8 mouse cellular contexts compared by ENCODE assay signal in the genomic region with DNA sequence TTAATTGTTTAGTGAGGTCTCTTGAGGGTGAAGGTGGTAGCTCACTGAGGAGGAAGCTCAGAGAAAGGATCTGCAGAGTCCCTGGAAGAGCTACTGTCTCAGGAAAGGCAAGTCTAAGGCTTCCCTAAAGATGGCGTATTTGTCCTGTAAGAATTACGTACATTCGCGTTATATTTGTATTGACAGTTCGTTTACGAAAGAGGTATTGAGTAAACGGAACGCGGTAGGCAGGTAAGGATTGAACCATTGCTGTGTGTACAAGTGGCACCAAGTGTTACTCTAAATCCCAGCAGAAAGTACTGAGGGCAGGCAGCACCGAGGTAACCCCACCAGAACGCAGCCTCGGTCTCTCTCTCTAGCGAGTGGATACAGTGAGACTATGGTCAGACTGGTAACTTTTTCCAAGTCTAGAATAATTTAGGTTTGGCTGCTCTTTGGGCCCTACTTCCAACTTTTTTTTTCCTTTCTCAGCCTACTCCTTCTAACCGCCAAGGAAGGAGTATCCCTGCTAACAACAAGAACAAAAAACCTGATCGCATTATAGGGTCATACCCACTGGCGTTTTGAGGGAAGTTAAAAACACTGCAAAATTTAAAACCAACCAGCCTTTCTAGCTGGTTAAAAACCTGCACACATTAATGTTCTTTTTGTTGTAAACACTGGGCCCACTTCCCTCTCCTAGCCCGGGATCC. TPM values are rescaled to one million over a fixed set of nuclear protein-coding genes. Genes with fewer than 3 reads are reported as not detected.
DNase-seq lines count a peak whose midpoint lies in the region; ATAC-seq lines count a peak whose summit lies in the region.

Gene Rdx (plus strand): TSS at position 45 of the 692 bp plus-strand sequence.

- peak within 1 kb of the TSS; percentile 66 for H3K4me2 ChIP-seq in heart, embryonic 15.5 days
- peak within 1 kb of the TSS; percentile 72 for H3K4me2 ChIP-seq in stomach, embryonic 16.5 days (ENCODE audit: low read depth, low read length)

- DNase-seq in cerebellum, adult 11 months = peak; percentile 10
- DNase-seq in adrenal gland, adult (ENCODE audit: inconsistent age in 2 of 2, low spot score in 1 of 2) = peak; percentile 43 to 88
- DNase-seq in kidney, postnatal 14 days = peak; percentile 38

- H3K27ac ChIP-seq in heart, embryonic 15.5 days = peak within 1 kb of the TSS; percentile 100
- H3K27ac ChIP-seq in macrophage = peak within 1 kb of the TSS; percentile 60
- peak within 1 kb of the TSS; percentile 99 for H3K27ac ChIP-seq in stomach, embryonic 16.5 days (ENCODE audit: low read length)

- 3% methylated on average over 17 of the region's 17 CpGs for WGBS in heart, embryonic 15.5 days
- WGBS in macrophage (ENCODE audit: missing documents) = 7% methylated on average over 17 of the region's 17 CpGs
- 5% methylated on average over 17 of the region's 17 CpGs for WGBS in stomach, embryonic 16.5 days

- peak within 1 kb of the TSS; percentile 97 for H3K4me3 ChIP-seq in heart, embryonic 15.5 days
- peak within 1 kb of the TSS; percentile 45 for H3K4me3 ChIP-seq in macrophage (ENCODE audit: inconsistent target)
- H3K4me3 ChIP-seq in stomach, embryonic 16.5 days (replicated peaks; ENCODE audit: low read length) = peak within 1 kb of the TSS; percentile 97

- no peaks in the 10 kb centered on the region for H3K9me3 ChIP-seq in heart, embryonic 15.5 days (replicated peaks)
- no peaks in the 10 kb centered on the region for H3K9me3 ChIP-seq in stomach, embryonic 16.5 days (replicated peaks; ENCODE audit: control insufficient read depth, low read length)

- H3K4me1 ChIP-seq in heart, embryonic 15.5 days (replicated peaks) = peaks cover 23% of the 10 kb centered on the region
- H3K4me1 ChIP-seq in stomach, embryonic 16.5 days (ENCODE audit: control insufficient read depth, insufficient read depth, low read length) = peaks cover 18% of the 10 kb centered on the region

- H3K27me3 ChIP-seq in heart, embryonic 15.5 days = no peaks in the 10 kb centered on the region
- H3K27me3 ChIP-seq in stomach, embryonic 16.5 days (ENCODE audit: control insufficient read depth, insufficient read depth, low read length) = no peaks in the 10 kb centered on the region

- H3K79me2 ChIP-seq in macrophage (ENCODE audit: inconsistent target) = peaks cover 35% of the 10 kb centered on the region

- H3K9ac ChIP-seq in heart, embryonic 15.5 days = peak within 1 kb of the TSS; percentile 100
- H3K9ac ChIP-seq in stomach, embryonic 16.5 days (ENCODE audit: low read length) = peak within 1 kb of the TSS; percentile 99

- H3K36me3 ChIP-seq in heart, embryonic 15.5 days = no peaks in the 10 kb centered on the region
- H3K36me3 ChIP-seq in macrophage (ENCODE audit: inconsistent target) = no peaks in the 10 kb centered on the region
- no peaks in the 10 kb centered on the region for H3K36me3 ChIP-seq in stomach, embryonic 16.5 days (ENCODE audit: control insufficient read depth, insufficient read depth, low read length)

- no peak for ATAC-seq in cerebellum, adult (ENCODE audit: insufficient number of reproducible peaks, low FRiP score, low TSS enrichment)
- ATAC-seq in erythroid progenitor cell, adult 5-6 weeks (replicated peaks; ENCODE audit: low FRiP score, poor library complexity, severe bottlenecking) = 0 out of 2 replicates have a peak, but pooled peaks have one; percentile 3
- no peak for ATAC-seq in heart, embryonic 15.5 days (replicated peaks; ENCODE audit: insufficient number of reproducible peaks, insufficient read depth, low FRiP score, low read depth)
- ATAC-seq in stomach, embryonic 16.5 days (ENCODE audit: insufficient read depth, low FRiP score) = 0 out of 2 replicates have a peak, but pooled peaks have one; percentile 0

RNA-seq across cellular contexts. Expression of gene Rdx, which starts in this region (rescaled TPM):
- total RNA-seq in erythroid progenitor cell, adult 5-6 weeks (2015; ENCODE audit: low replicate concordance) = 45.0 and 51.1 TPM in 2 replicates
- 79.0 and 85.2 TPM in 2 replicates for total RNA-seq in erythroid progenitor cell, adult 5-6 weeks (2017; ENCODE audit: low replicate concordance)
- 92.0 and 102 TPM in 2 replicates for polyA plus RNA-seq in heart, embryonic 15.5 days (2015; fragmentation: Nextera tagmentation; extraction: Ambion mirVana)
- total RNA-seq in macrophage (2018; cell fraction: chromatin; rRNA removed) = 10 to 100 TPM; 21.3 to 48.7 (median 33.3) TPM
- 10 to 100 TPM; 54.3 to 84.5 (median 68.1) TPM for total RNA-seq in macrophage (2018; cell fraction: cytosol; rRNA removed)
- 10 to 100 TPM; 27.2 to 71.0 (median 42.3) TPM for total RNA-seq in macrophage (2018; cell fraction: nucleus; rRNA removed)
- 54.6 to 82.2 TPM (median 59.1 TPM) in 3 replicates for polyA plus RNA-seq in macrophage (2018)
- 74.0 and 81.4 TPM in 2 replicates for polyA plus RNA-seq in stomach, embryonic 16.5 days (2015; fragmentation: Nextera tagmentation; extraction: Ambion mirVana)

Comparison
In these comparisons a context has a peak if more than half of its experiments do, and no peak if none do; other contexts are left out.
1. DNase-seq: peak in every context shown above with its lines; median percentile 66 in adrenal gland, adult; 38 in kidney, postnatal 14 days; 10 in cerebellum, adult 11 months.
2. ATAC-seq: peak in erythroid progenitor cell, adult 5-6 weeks (single experiment) and stomach, embryonic 16.5 days (single experiment); none in cerebellum, adult (single experiment) and heart, embryonic 15.5 days (single experiment).
3. H3K4me3 ChIP-seq: peak in every context shown above with its lines; median percentile 97 in heart, embryonic 15.5 days; 97 in stomach, embryonic 16.5 days; 45 in macrophage.
4. Peak in every context shown above with its lines, with median percentiles within 50 percentile points of each other: H3K27ac ChIP-seq.